Mouse (Mus musculus): ENCODE data around the gene Mxd1.

The Mxd1 gene

GRCm38 (mm10) chr6:86599951-86600414 is 69.0 kb downstream of the Mxd1 start:
- peak; percentile 63 to 82 for DNase-seq (ENCODE audit: low spot score in 2 of 2)

GRCm38 (mm10) chr6:86599197-86599596 is 69.8 kb downstream of the Mxd1 start:
- peak; percentile 72 to 81 for DNase-seq (ENCODE audit: low spot score in 2 of 2)

- DNase-seq (ENCODE audit: low spot score in 2 of 2) = no peak
Observed at GRCm38 (mm10) chr6:86598742-86599193, 70.2 kb downstream of the Mxd1 start.

All from urinary bladder, postnatal 36 days (tissue).